Mouse (Mus musculus): ENCODE results near the gene Nmt1. TPM values are rescaled to one million over a fixed set of nuclear protein-coding genes. Genes with fewer than 3 reads are reported as not detected.

The Nmt1 gene
- total and polyA plus RNA-seq, 3 experiments = 29.8 to 147 (median 70.5) TPM

- H3K36me3 ChIP-seq (ENCODE audit: control insufficient read depth in 1 of 2, insufficient read depth in 2 of 2, low read length in 2 of 2) = peaks cover 1 to 7% of the 10 kb centered on the region in 2 experiments; a peak in 2 of 4 replicates
- no peak for DNase-seq (ENCODE audit: low read depth, low spot score)
- no peak overlapping the region for H3K9ac ChIP-seq (ENCODE audit: control insufficient read depth, low read depth, low read length, poor library complexity, severe bottlenecking)
- no peaks in the 10 kb centered on the region for H3K27me3 ChIP-seq (ENCODE audit: control insufficient read depth in 1 of 2, insufficient read depth in 2 of 2, low read length in 2 of 2)
- peaks cover 11% of the 10 kb centered on the region for H3K79me2 ChIP-seq (ENCODE audit: control insufficient read depth, insufficient read depth, low read length, poor library complexity)
- H3K4me1 ChIP-seq (ENCODE audit: control insufficient read depth in 1 of 2, insufficient read depth in 2 of 2, low read length in 2 of 2) = peaks cover 4 to 7% of the 10 kb centered on the region in 2 experiments
- H3K9me3 ChIP-seq (replicated peaks; ENCODE audit: insufficient read depth, low read length) = no peaks in the 10 kb centered on the region
- no peak overlapping the region for H3K4me3 ChIP-seq (ENCODE audit: control insufficient read depth in 1 of 2, insufficient read depth in 1 of 2, low read depth in 2 of 2, low read length in 2 of 2)
- TF ChIP-seq TAL1 (IDR thresholded peaks at IDR 0.05; ENCODE audit: low read length) (no peak), NELFE (IDR thresholded peaks at IDR 0.05; ENCODE audit: low read depth, low read length) (no peak), TCF12 (IDR thresholded peaks at IDR 0.05; ENCODE audit: low read depth, low read length) (no peak), POLR2AphosphoS5 (IDR thresholded peaks at IDR 0.05; ENCODE audit: borderline replicate concordance, low read depth, low read length) (no peak), UBTF (IDR thresholded peaks at IDR 0.05; ENCODE audit: borderline replicate concordance, insufficient read depth, low read depth, low read length) (no peak), E2F4 (IDR thresholded peaks at IDR 0.05; ENCODE audit: borderline replicate concordance, low read depth, low read length) (no peak), BHLHE40 (IDR thresholded peaks at IDR 0.05; ENCODE audit: borderline replicate concordance, low read depth, low read length) (no peak), ELF1 (IDR thresholded peaks at IDR 0.05; ENCODE audit: low read depth, low read length) (no peak), ZC3H11A (IDR thresholded peaks at IDR 0.05; ENCODE audit: low read depth, low read length) (no peak), USF2 (IDR thresholded peaks at IDR 0.05; ENCODE audit: borderline replicate concordance in 1 of 2, insufficient read depth in 1 of 2, low read depth in 1 of 2, low read length in 2 of 2) (no peak), CHD1 (IDR thresholded peaks at IDR 0.05; ENCODE audit: low read depth, low read length) (no peak), MAX (IDR thresholded peaks at IDR 0.05; ENCODE audit: low read length) (no peak)
- no peak overlapping the region for H3K27ac ChIP-seq (ENCODE audit: control insufficient read depth, low read depth, low read length)
Observed at GRCm38 (mm10) chr11:103019325-103019724, 8.7 kb upstream of the Nmt1 start.

- TF ChIP-seq GABPA (IDR thresholded peaks at IDR 0.05; ENCODE audit: low read depth, low read length) (no peak), JUND (IDR thresholded peaks at IDR 0.05; ENCODE audit: low read depth, low read length) (no peak), RAD21 (IDR thresholded peaks at IDR 0.05; ENCODE audit: low read depth, low read length) (no peak), POLR2AphosphoS5 (IDR thresholded peaks at IDR 0.05; ENCODE audit: borderline replicate concordance, low read depth, low read length) (no peak), SMC3 (IDR thresholded peaks at IDR 0.05; ENCODE audit: low read depth, low read length) (peak; percentile 18; the same call in 1 of the 2 replicates), SIN3A (IDR thresholded peaks at IDR 0.05; ENCODE audit: low read length) (no peak), CTCF (IDR thresholded peaks at IDR 0.05 in 2 of 3, conservative IDR thresholded peaks at IDR 0.05 in 1 of 3; ENCODE audit: control insufficient read depth in 1 of 3, insufficient read depth in 1 of 3, low read depth in 2 of 3, low read length in 3 of 3, poor library complexity in 1 of 3, severe bottlenecking in 1 of 3) (peak in 2 of 3 experiments; percentile 42 to 49; a peak in 4 of 6 replicates)
- Histone ChIP-seq H3K36me3 (ENCODE audit: control insufficient read depth in 1 of 2, insufficient read depth in 2 of 2, low read length in 2 of 2) (peaks cover 1 to 5% of the 10 kb centered on the region in 2 experiments; a peak in 2 of 4 replicates), H3K4me1 (ENCODE audit: control insufficient read depth in 1 of 2, insufficient read depth in 2 of 2, low read length in 2 of 2) (peaks cover 4 to 5% of the 10 kb centered on the region in 2 experiments), H3K27ac (ENCODE audit: control insufficient read depth, low read depth, low read length) (no peak overlapping the region), H3K79me2 (ENCODE audit: control insufficient read depth, insufficient read depth, low read length, poor library complexity) (peaks cover 6% of the 10 kb centered on the region), H3K9me3 (replicated peaks; ENCODE audit: insufficient read depth, low read length) (no peaks in the 10 kb centered on the region), H3K4me3 (ENCODE audit: control insufficient read depth in 1 of 2, insufficient read depth in 1 of 2, low read depth in 2 of 2, low read length in 2 of 2) (no peak overlapping the region), H3K27me3 (ENCODE audit: control insufficient read depth in 1 of 2, insufficient read depth in 2 of 2, low read length in 2 of 2) (no peaks in the 10 kb centered on the region), H3K9ac (ENCODE audit: control insufficient read depth, low read depth, low read length, poor library complexity, severe bottlenecking) (no peak overlapping the region)
- DNase-seq (ENCODE audit: low read depth, low spot score) = peak; percentile 49
Observed at GRCm38 (mm10) chr11:103020713-103021335, 7.2 kb upstream of the Nmt1 start.

Data from MEL (cell line).